ENCODE assay signal across 25 mouse cellular contexts in genomic region chr4:4080180-4080579, GRCm38 (mm10). TPM values are rescaled to one million over a fixed set of nuclear protein-coding genes. Genes with fewer than 3 reads are reported as not detected.
"Had no signal": no experiment of that assay in that cellular context is flagged by ENCODE, and none has a peak within 500 bp of the region (broad histone marks: within the 10 kb centered on the region; RNA-seq: fewer than 3 reads in every experiment).

No protein-coding gene starts in this region.

- H3K4me1 ChIP-seq: limb, embryonic 12.5 days; limb, embryonic 15.5 days; liver, embryonic 15.5 days; neural tube, embryonic 13.5 days had no signal

- H3K9me3 ChIP-seq: limb, embryonic 12.5 days; limb, embryonic 15.5 days; liver, embryonic 15.5 days; neural tube, embryonic 13.5 days had no signal

- H3K27ac ChIP-seq: kidney, postnatal 0 days; limb, embryonic 12.5 days; limb, embryonic 15.5 days; neural tube, embryonic 13.5 days had no signal

- H3K27me3 ChIP-seq: limb, embryonic 12.5 days; limb, embryonic 15.5 days; liver, embryonic 15.5 days; neural tube, embryonic 13.5 days had no signal

- ATAC-seq: intestine, postnatal 0 days had no signal

- H3K4me3 ChIP-seq: limb, embryonic 12.5 days; limb, embryonic 15.5 days; liver, embryonic 15.5 days; myocyte; neural tube, embryonic 13.5 days had no signal

- DNase-seq: kidney, adult 2 months; kidney, postnatal 25 days; lung, adult 2 months; midbrain, embryonic 14.5 days; thymus, adult 18-20 months; thymus, postnatal 36 days had no signal

- H3K4me2 ChIP-seq: limb, embryonic 12.5 days; limb, embryonic 15.5 days; liver, embryonic 11.5 days; liver, embryonic 15.5 days; midbrain, embryonic 11.5 days; neural tube, embryonic 13.5 days had no signal

- H3K9ac ChIP-seq: limb, embryonic 12.5 days; limb, embryonic 15.5 days; liver, embryonic 15.5 days; neural tube, embryonic 13.5 days had no signal

- H3K36me3 ChIP-seq: limb, embryonic 12.5 days; limb, embryonic 15.5 days; liver, embryonic 15.5 days; neural tube, embryonic 13.5 days had no signal

RNA-seq across cellular contexts. Expression of gene Sdr16c6, which starts 2.9 kb away (rescaled TPM):
- total RNA-seq: layer of hippocampus, postnatal 14 days; left cerebral cortex, adult 8-10 months; left cerebral cortex, postnatal 14 days; left cerebral cortex, postnatal 4 days; megakaryocyte-erythroid progenitor cell, adult 5-6 weeks; neutrophil, adult 5-6 weeks had no signal
- polyA plus RNA-seq: kidney, adult 2 months; kidney, embryonic 14.5 days; kidney, postnatal 0 days; limb, embryonic 12.5 days; liver, embryonic 11.5 days; liver, embryonic 15.5 days; lung, embryonic 16.5 days; midbrain, embryonic 11.5 days; midbrain, embryonic 14.5 days; myocyte; neural tube, embryonic 13.5 days; small intestine, adult 2 months; spleen, adult 2 months had no signal
